Mouse (Mus musculus): ENCODE data around the gene Mfrp. TPM values are rescaled to one million over a fixed set of nuclear protein-coding genes. Genes with fewer than 3 reads are reported as not detected.
A peak's percentile ranks its signal among the peaks of the same experiment; 100 is the strongest.

Gene Mfrp
- total and polyA plus RNA-seq, 2 experiments from 2014 or later: 0.05 to 2.8 TPM

DNA sequence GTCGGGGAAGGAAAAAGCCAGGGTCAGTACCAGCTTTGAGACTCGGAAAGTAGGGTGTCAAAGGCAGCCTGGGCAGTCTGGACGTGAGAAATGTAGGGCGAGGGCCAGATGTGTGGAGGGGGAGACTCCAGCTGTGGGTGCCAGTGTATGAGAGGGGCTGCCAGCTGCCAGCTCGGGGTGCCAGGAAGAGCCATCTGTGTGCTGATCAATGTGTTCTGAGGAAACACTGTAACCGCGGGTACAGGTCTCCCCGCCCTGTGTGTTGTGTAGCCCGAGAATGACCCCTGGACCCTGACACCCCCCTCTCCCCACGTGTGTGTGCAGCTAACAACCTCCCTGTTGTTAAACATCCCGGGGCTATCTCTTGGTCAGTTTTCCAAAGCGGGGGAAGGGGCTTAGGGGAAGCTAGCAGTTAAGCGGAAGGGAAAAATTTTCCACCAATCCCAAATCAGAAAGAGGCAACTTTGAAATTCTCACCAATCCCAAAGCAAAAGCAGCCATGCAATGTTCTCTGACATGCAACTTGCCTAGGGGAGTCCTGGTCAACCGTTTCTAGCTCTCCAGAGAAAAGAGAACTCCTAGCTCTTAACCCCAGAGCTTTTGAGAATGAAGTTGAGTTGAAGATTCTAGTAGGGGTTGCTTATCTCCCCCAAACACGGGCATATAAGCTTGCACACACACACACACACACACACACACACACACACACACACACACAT lies 34.1 kb upstream of the Mfrp start:
- Histone ChIP-seq H3K4me3 (ENCODE audit: low read depth, low read length) (peak overlapping the region; percentile 55), H3K9me3 (ENCODE audit: low read length) (no peaks in the 10 kb centered on the region), H3K27ac (ENCODE audit: low read depth, low read length) (no peak overlapping the region), H3K27me3 (ENCODE audit: insufficient read depth, low read length) (no peaks in the 10 kb centered on the region), H3K4me2 (ENCODE audit: low read depth, low read length, poor library complexity, severe bottlenecking) (peak overlapping the region; percentile 91), H3K4me1 (ENCODE audit: insufficient read depth, low read length) (0 out of 2 replicates have a peak, but pooled peaks cover 3% of the 10 kb centered on the region), H3K9ac (replicated peaks; ENCODE audit: low read length, poor library complexity, severe bottlenecking) (peak overlapping the region; percentile 61), H3K36me3 (ENCODE audit: insufficient read depth, low read length) (no peaks in the 10 kb centered on the region)
- 6% methylated on average over 15 of the region's 15 CpGs for WGBS
- no peak for TF ChIP-seq CTCF (IDR thresholded peaks at IDR 0.05)
- DNase-seq (ENCODE audit: low spot score) (peak; percentile 63), ATAC-seq (ENCODE audit: low FRiP score) (peak; percentile 47)

DNA sequence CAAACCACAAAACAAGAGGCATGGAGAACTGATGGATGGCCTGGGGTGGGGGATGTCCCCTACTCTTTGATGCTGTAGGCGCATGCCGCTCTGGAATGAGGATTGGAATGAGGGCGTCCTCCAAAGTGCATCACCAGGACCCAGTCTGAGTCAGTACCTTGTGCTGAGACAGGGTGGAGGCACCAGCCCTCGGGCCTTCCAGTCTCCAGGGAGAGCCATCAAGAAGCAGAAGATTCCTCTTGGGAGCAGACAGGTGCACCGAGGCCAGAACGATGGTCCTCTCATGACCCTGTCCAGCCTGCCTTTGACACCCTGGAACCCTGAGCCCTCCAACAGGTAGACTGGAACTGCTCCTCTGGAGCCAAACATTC lies 33.6 kb upstream of the Mfrp start:
- ATAC-seq (ENCODE audit: low FRiP score): no peak
- H3K27ac ChIP-seq (ENCODE audit: low read depth, low read length): no peak overlapping the region
- H3K9ac ChIP-seq (replicated peaks; ENCODE audit: low read length, poor library complexity, severe bottlenecking): no peak overlapping the region
- H3K4me2 ChIP-seq (ENCODE audit: low read depth, low read length, poor library complexity, severe bottlenecking): peak overlapping the region; percentile 91; the same call in 1 of the 2 replicates
- H3K4me3 ChIP-seq (ENCODE audit: low read depth, low read length): no peak overlapping the region
- no peaks in the 10 kb centered on the region for H3K9me3 ChIP-seq (ENCODE audit: low read length)
- 0 out of 2 replicates have a peak, but pooled peaks cover 3% of the 10 kb centered on the region for H3K4me1 ChIP-seq (ENCODE audit: insufficient read depth, low read length)
- no peak for DNase-seq (ENCODE audit: low spot score)
- no peaks in the 10 kb centered on the region for H3K27me3 ChIP-seq (ENCODE audit: insufficient read depth, low read length)
- WGBS: 91% methylated on average over 6 of the region's 6 CpGs
- no peak for TF ChIP-seq CTCF (IDR thresholded peaks at IDR 0.05)
- no peaks in the 10 kb centered on the region for H3K36me3 ChIP-seq (ENCODE audit: insufficient read depth, low read length)

DNA sequence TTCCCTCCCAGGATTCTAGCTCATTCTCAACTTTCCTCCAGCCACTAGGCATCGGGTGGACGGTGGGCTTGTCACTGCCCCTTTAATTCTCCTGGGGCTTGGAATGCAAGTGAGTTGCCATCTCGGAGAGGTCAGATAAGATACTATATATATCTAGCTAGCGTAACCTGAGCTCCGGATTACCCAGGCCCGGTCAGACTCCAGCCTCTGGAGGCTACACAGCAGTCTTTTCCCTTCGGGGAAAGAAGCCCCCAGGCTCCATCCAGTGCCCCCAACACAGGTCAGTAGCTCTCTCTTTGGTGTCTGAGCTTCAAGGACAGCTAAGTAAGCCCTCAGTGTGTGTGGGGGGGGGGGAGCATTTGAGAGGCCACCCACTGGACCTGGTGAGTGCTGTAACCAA lies 32.3 kb upstream of the Mfrp start:
- H3K4me1 ChIP-seq (ENCODE audit: insufficient read depth, low read length): 0 out of 2 replicates have a peak, but pooled peaks cover 3% of the 10 kb centered on the region
- no peaks in the 10 kb centered on the region for H3K27me3 ChIP-seq (ENCODE audit: insufficient read depth, low read length)
- H3K9me3 ChIP-seq (ENCODE audit: low read length): no peaks in the 10 kb centered on the region
- no peaks in the 10 kb centered on the region for H3K36me3 ChIP-seq (ENCODE audit: insufficient read depth, low read length)
- H3K4me2 ChIP-seq (ENCODE audit: low read depth, low read length, poor library complexity, severe bottlenecking): no peak overlapping the region
- no peak overlapping the region for H3K9ac ChIP-seq (replicated peaks; ENCODE audit: low read length, poor library complexity, severe bottlenecking)
- no peak for DNase-seq (ENCODE audit: low spot score)
- WGBS: 36% methylated on average over 7 of the region's 7 CpGs
- no peak overlapping the region for H3K4me3 ChIP-seq (ENCODE audit: low read depth, low read length)
- H3K27ac ChIP-seq (ENCODE audit: low read depth, low read length): no peak overlapping the region
- ATAC-seq (ENCODE audit: low FRiP score): no peak
- no peak for TF ChIP-seq CTCF (IDR thresholded peaks at IDR 0.05)

DNA sequence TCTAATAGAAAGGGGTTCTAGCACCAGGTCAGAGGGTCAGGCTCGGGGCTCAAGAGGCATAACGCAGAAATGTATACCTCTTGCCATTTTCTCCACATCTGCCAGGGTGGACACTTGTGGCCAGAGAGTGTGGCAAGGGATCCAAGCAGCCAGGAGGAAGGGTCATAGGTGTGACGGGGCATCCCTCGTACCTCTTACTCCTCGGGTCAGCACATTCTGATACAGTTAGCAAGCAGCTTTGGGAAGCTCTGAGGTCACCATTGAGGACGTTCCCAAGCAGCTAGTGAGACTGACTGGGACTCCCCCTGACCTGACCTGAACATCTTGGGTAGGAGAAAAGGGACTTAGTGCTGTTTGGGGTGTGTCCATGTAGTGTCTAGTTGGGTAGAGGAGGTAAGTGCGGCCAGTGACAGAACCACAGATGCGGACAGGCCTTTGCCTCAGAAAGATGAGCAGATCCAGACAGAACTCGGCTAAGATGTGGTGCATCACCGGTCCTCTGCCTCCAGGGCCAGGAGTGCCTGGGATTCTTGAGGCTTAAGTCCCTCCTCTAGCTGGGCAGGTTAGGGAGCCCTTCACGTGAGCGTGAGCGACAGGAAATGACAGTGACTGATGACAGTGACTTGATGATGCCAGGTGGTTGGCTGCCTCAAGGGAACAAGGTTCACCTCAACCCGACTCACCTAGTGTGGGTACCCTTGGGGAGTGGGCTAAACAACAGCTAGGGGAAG lies 31.3 kb upstream of the Mfrp start:
- Histone ChIP-seq H3K9me3 (ENCODE audit: low read length) (no peaks in the 10 kb centered on the region), H3K4me3 (ENCODE audit: low read depth, low read length) (no peak overlapping the region), H3K27ac (ENCODE audit: low read depth, low read length) (no peak overlapping the region), H3K36me3 (ENCODE audit: insufficient read depth, low read length) (no peaks in the 10 kb centered on the region), H3K4me1 (ENCODE audit: insufficient read depth, low read length) (0 out of 2 replicates have a peak, but pooled peaks cover 3% of the 10 kb centered on the region), H3K4me2 (ENCODE audit: low read depth, low read length, poor library complexity, severe bottlenecking) (no peak overlapping the region), H3K27me3 (ENCODE audit: insufficient read depth, low read length) (no peaks in the 10 kb centered on the region), H3K9ac (replicated peaks; ENCODE audit: low read length, poor library complexity, severe bottlenecking) (no peak overlapping the region)
- 82% methylated on average over 14 of the region's 14 CpGs for WGBS
- no peak for ATAC-seq (ENCODE audit: low FRiP score)
- no peak for DNase-seq (ENCODE audit: low spot score)
- TF ChIP-seq CTCF (IDR thresholded peaks at IDR 0.05): no peak

DNA sequence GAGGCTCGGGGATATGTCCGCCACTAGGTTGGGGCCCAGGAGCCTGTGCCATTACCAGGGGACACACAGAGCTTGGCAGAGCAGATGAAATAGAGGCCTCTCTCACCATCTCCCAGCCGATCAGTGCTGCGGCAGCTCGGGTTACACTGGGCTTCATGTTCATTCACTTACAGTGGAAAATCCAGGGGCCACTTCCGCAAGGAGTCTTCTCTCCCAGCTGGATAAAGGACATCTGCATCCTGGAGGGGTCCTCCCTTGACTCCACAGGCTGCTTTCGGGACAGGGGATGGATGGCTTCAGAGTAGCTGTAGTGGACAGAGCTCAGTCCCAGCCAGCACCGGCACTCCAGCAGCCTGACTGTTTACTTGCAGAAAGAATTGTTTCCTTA lies 30.7 kb upstream of the Mfrp start:
- Histone ChIP-seq H3K4me3 (ENCODE audit: low read depth, low read length) (no peak overlapping the region), H3K27ac (ENCODE audit: low read depth, low read length) (no peak overlapping the region), H3K4me1 (ENCODE audit: insufficient read depth, low read length) (0 out of 2 replicates have a peak, but pooled peaks cover 3% of the 10 kb centered on the region), H3K4me2 (ENCODE audit: low read depth, low read length, poor library complexity, severe bottlenecking) (no peak overlapping the region), H3K36me3 (ENCODE audit: insufficient read depth, low read length) (no peaks in the 10 kb centered on the region), H3K9me3 (ENCODE audit: low read length) (no peaks in the 10 kb centered on the region), H3K27me3 (ENCODE audit: insufficient read depth, low read length) (no peaks in the 10 kb centered on the region), H3K9ac (replicated peaks; ENCODE audit: low read length, poor library complexity, severe bottlenecking) (no peak overlapping the region)
- ATAC-seq (ENCODE audit: low FRiP score) (no peak), DNase-seq (ENCODE audit: low spot score) (no peak)
- no peak for TF ChIP-seq CTCF (IDR thresholded peaks at IDR 0.05)
- WGBS: 54% methylated on average over 8 of the region's 8 CpGs

Measured in midbrain, postnatal 0 days (tissue).